Mouse (Mus musculus) hindbrain, embryonic 16.5 days (tissue): ENCODE results near the gene Slc9a3r2. TPM values are rescaled to one million over a fixed set of nuclear protein-coding genes. Genes with fewer than 3 reads are reported as not detected.
A peak's percentile ranks its signal among the peaks of the same experiment; 100 is the strongest.

Experiments used
- ATAC-seq: fragments of 200-750 bp; cut with Nextera tagmentation; 2 replicates; pipeline ENCODE4 v1.8.0; 2017; ENCODE audit warnings: moderate TSS enrichment, moderate library complexity
- H3K27ac ChIP-seq: fragments of 300-500 bp; sonication (generic); 2 replicates; pipeline ENCODE4 v1.5.1; 2014; ENCODE audit warnings: low read depth, mild to moderate bottlenecking, control low read depth, low read length, moderate library complexity
- H3K27me3 ChIP-seq: fragments of 300-500 bp; sonication (generic); replicated peaks from 2 replicates; pipeline ENCODE4 v1.6.1; 2014; ENCODE audit warnings: low read length; ENCODE audit not compliant: control insufficient read depth, insufficient read depth
- H3K36me3 ChIP-seq: fragments of 300-500 bp; sonication (generic); 2 replicates; pipeline ENCODE4 v1.6.1; 2014; ENCODE audit warnings: mild to moderate bottlenecking, low read length, moderate library complexity, mixed read lengths; ENCODE audit not compliant: control insufficient read depth, insufficient read depth
- H3K4me1 ChIP-seq: fragments of 300-500 bp; sonication (generic); 2 replicates; pipeline ENCODE4 v1.6.1; 2014; ENCODE audit warnings: low read depth, low read length; ENCODE audit not compliant: control insufficient read depth, insufficient read depth
- H3K4me2 ChIP-seq: fragments of 300-500 bp; sonication (generic); 2 replicates; pipeline ENCODE4 v1.6.1; 2014; ENCODE audit warnings: mild to moderate bottlenecking, low read length, control low read depth, moderate library complexity
- H3K4me3 ChIP-seq: fragments of 300-500 bp; sonication (generic); 2 replicates; pipeline ENCODE4 v1.5.1; 2014; ENCODE audit warnings: mild to moderate bottlenecking, low read length, control low read depth, moderate library complexity
- H3K9ac ChIP-seq: fragments of 300-500 bp; sonication (generic); 2 replicates; pipeline ENCODE4 v1.6.1; 2014; ENCODE audit warnings: low read depth, mild to moderate bottlenecking, control low read depth, low read length, moderate library complexity
- H3K9me3 ChIP-seq: fragments of 300-500 bp; sonication (generic); 2 replicates; pipeline ENCODE4 v1.6.1; 2014; ENCODE audit warnings: mild to moderate bottlenecking, low read length, moderate library complexity; ENCODE audit not compliant: control insufficient read depth
- WGBS: fragments of 180-500 bp; shearing (Covaris S2); extraction: QIAGEN DNeasy Blood & Tissue Kit; methylation state at CpG from one replicate; pipeline ENCODE4 v1.1.7; 2014; 5-methylcytosine and 5-hydroxymethylcytosine counted together
- polyA plus RNA-seq: library from polyadenylated mRNA; unstranded; fragments of >200 nt; fragmentation: Nextera tagmentation; extraction: Ambion mirVana; gene quantifications from 2 replicates; pipeline ENCODE4 v1.2.1, GENCODE M21; 2015

Gene Slc9a3r2
- polyA plus RNA-seq, 1 experiment from 2014 or later, result 60.8 TPM

- Histone ChIP-seq H3K9ac (no peak overlapping the region), H3K4me2 (no peak overlapping the region), H3K9me3 (no peaks in the 10 kb centered on the region), H3K36me3 (peaks cover 3% of the 10 kb centered on the region; the same call in 1 of the 2 replicates), H3K27ac (0 out of 2 replicates have a peak overlapping the region, but pooled peaks have one; percentile 6), H3K4me1 (peaks cover 3% of the 10 kb centered on the region; the same call in 1 of the 2 replicates), H3K4me3 (no peak overlapping the region), H3K27me3 (no peaks in the 10 kb centered on the region)
- no peak for ATAC-seq
- 58% methylated on average over 7 of the region's 7 CpGs for WGBS
These were observed 6.0 kb downstream of the Slc9a3r2 start for GRCm38 (mm10) chr17:24644030-24644715.

GRCm38 (mm10) chr17:24642791-24643343 is 7.3 kb downstream of the Slc9a3r2 start:
- Histone ChIP-seq H3K4me3 (no peak overlapping the region), H3K9me3 (no peaks in the 10 kb centered on the region), H3K4me1 (no peaks in the 10 kb centered on the region), H3K4me2 (no peak overlapping the region), H3K36me3 (peaks cover 3% of the 10 kb centered on the region; the same call in 1 of the 2 replicates), H3K27me3 (no peaks in the 10 kb centered on the region), H3K9ac (no peak overlapping the region), H3K27ac (no peak overlapping the region)
- WGBS, result 78% methylated on average over 6 of the region's 6 CpGs
- ATAC-seq, result no peak

- ATAC-seq, result no peak
- Histone ChIP-seq H3K36me3 (peaks cover 3% of the 10 kb centered on the region; the same call in 1 of the 2 replicates), H3K9ac (no peak overlapping the region), H3K27ac (no peak overlapping the region), H3K4me2 (no peak overlapping the region), H3K27me3 (no peaks in the 10 kb centered on the region), H3K9me3 (no peaks in the 10 kb centered on the region), H3K4me1 (no peaks in the 10 kb centered on the region), H3K4me3 (no peak overlapping the region)
- 95% methylated on average over 14 of the region's 14 CpGs for WGBS
These were observed 8.2 kb downstream of the Slc9a3r2 start for GRCm38 (mm10) chr17:24641944-24642343.

- WGBS, result 96% methylated on average over 15 of the region's 15 CpGs
- ATAC-seq, result no peak
- H3K4me3 ChIP-seq, result no peak overlapping the region
These were observed 9.5 kb downstream of the Slc9a3r2 start for GRCm38 (mm10) chr17:24640581-24640980.

GRCm38 (mm10) chr17:24640119-24640518 is 10.0 kb downstream of the Slc9a3r2 start:
- H3K4me1 ChIP-seq, result no peaks in the 10 kb centered on the region
- no peak overlapping the region for H3K9ac ChIP-seq
- no peak for ATAC-seq
- H3K27ac ChIP-seq, result no peak overlapping the region
- 84% methylated on average over 7 of the region's 7 CpGs for WGBS
- no peaks in the 10 kb centered on the region for H3K27me3 ChIP-seq
- H3K9me3 ChIP-seq, result no peaks in the 10 kb centered on the region
- H3K4me3 ChIP-seq, result no peak overlapping the region
- no peak overlapping the region for H3K4me2 ChIP-seq
- H3K36me3 ChIP-seq, result peaks cover 3% of the 10 kb centered on the region; the same call in 1 of the 2 replicates

More at GRCm38 (mm10) chr17:24640581-24640980, 9.5 kb downstream of the Slc9a3r2 start:
- Histone ChIP-seq H3K9me3 (no peaks in the 10 kb centered on the region), H3K4me2 (no peak overlapping the region), H3K27me3 (no peaks in the 10 kb centered on the region), H3K36me3 (peaks cover 3% of the 10 kb centered on the region; the same call in 1 of the 2 replicates), H3K27ac (no peak overlapping the region), H3K4me1 (no peaks in the 10 kb centered on the region), H3K9ac (no peak overlapping the region)

GRCm38 (mm10) chr17:24639571-24639988 is 10.5 kb downstream of the Slc9a3r2 start:
- no peak overlapping the region for H3K9ac ChIP-seq
- no peaks in the 10 kb centered on the region for H3K4me1 ChIP-seq
- no peak for ATAC-seq

GRCm38 (mm10) chr17:24638840-24639239 is 11.3 kb downstream of the Slc9a3r2 start:
- Histone ChIP-seq H3K36me3 (peaks cover 3% of the 10 kb centered on the region; the same call in 1 of the 2 replicates), H3K9me3 (no peaks in the 10 kb centered on the region), H3K4me1 (no peaks in the 10 kb centered on the region), H3K27me3 (no peaks in the 10 kb centered on the region), H3K27ac (no peak overlapping the region), H3K4me3 (no peak overlapping the region), H3K4me2 (no peak overlapping the region), H3K9ac (no peak overlapping the region)
- 74% methylated on average over 9 of the region's 9 CpGs for WGBS
- no peak for ATAC-seq

More at GRCm38 (mm10) chr17:24639571-24639988, 10.5 kb downstream of the Slc9a3r2 start:
- H3K36me3 ChIP-seq, result peaks cover 3% of the 10 kb centered on the region; the same call in 1 of the 2 replicates
- H3K9me3 ChIP-seq, result no peaks in the 10 kb centered on the region
- no peaks in the 10 kb centered on the region for H3K27me3 ChIP-seq
- H3K4me2 ChIP-seq, result no peak overlapping the region
- H3K27ac ChIP-seq, result peak overlapping the region; percentile 44; the same call in 1 of the 2 replicates
- H3K4me3 ChIP-seq, result no peak overlapping the region
- WGBS, result 73% methylated on average over 5 of the region's 5 CpGs

- WGBS, result 94% methylated on average over 4 of the region's 4 CpGs
- Histone ChIP-seq H3K9me3 (no peaks in the 10 kb centered on the region), H3K27me3 (no peaks in the 10 kb centered on the region), H3K27ac (no peak overlapping the region), H3K36me3 (peaks cover 3% of the 10 kb centered on the region; the same call in 1 of the 2 replicates), H3K9ac (no peak overlapping the region), H3K4me3 (no peak overlapping the region), H3K4me2 (no peak overlapping the region), H3K4me1 (peaks cover under 1% of the 10 kb centered on the region)
- ATAC-seq, result no peak
These were observed 11.9 kb downstream of the Slc9a3r2 start for GRCm38 (mm10) chr17:24638214-24638613.

GRCm38 (mm10) chr17:24636781-24637481 is 13.2 kb downstream of the Slc9a3r2 start:
- Histone ChIP-seq H3K4me2 (no peak overlapping the region), H3K4me1 (peaks cover 7% of the 10 kb centered on the region), H3K4me3 (no peak overlapping the region), H3K9ac (no peak overlapping the region), H3K27me3 (no peaks in the 10 kb centered on the region), H3K36me3 (peaks cover 3% of the 10 kb centered on the region; the same call in 1 of the 2 replicates), H3K27ac (no peak overlapping the region), H3K9me3 (no peaks in the 10 kb centered on the region)
- no peak for ATAC-seq
- WGBS, result 70% methylated on average over 5 of the region's 5 CpGs
